Mouse (Mus musculus): Measurements from ENCODE around the gene Kprp. TPM values are rescaled to one million over a fixed set of nuclear protein-coding genes. Genes with fewer than 3 reads are reported as not detected.
"Not testable (repeated sequence)": the region's sequence is repeated elsewhere in the genome, so short reads cannot be mapped to it uniquely, and the experiment has no call there.

Gene Kprp
- total RNA-seq (2014; fragmentation: Nextera tagmentation), result not detected in 2 replicates
- total RNA-seq (2017), result 0.05 and 0.06 TPM in 2 replicates
- not detected in 2 replicates for polyA plus RNA-seq (2012)

- TF ChIP-seq TAL1 (conservative IDR thresholded peaks at IDR 0.05; ENCODE audit: low read depth, low read length) (no peak), GATA2 (IDR thresholded peaks at IDR 0.05; ENCODE audit: borderline replicate concordance, low read depth, low read length) (no peak), GATA1 (IDR thresholded peaks at IDR 0.05; ENCODE audit: borderline replicate concordance, low read length) (no peak), CTCF (IDR thresholded peaks at IDR 0.05; ENCODE audit: low read depth, low read length) (no peak), POLR2AphosphoS5 (IDR thresholded peaks at IDR 0.05; ENCODE audit: insufficient replicate concordance, low read depth, low read length) (no peak)
- H3K4me1 ChIP-seq (ENCODE audit: insufficient read depth, low read depth, low read length), result no peaks in the 10 kb centered on the region
- peaks cover 20% of the 10 kb centered on the region for H3K9me3 ChIP-seq (replicated peaks)
- no peak within 1 kb of the TSS for H3K4me3 ChIP-seq (ENCODE audit: low read depth, low read length)
- no peak for DNase-seq (ENCODE audit: low spot score)
- no peaks in the 10 kb centered on the region for H3K27me3 ChIP-seq (ENCODE audit: insufficient read depth, low read length)
- no peak for ATAC-seq (ENCODE audit: extremely low read depth, insufficient number of reproducible peaks, low FRiP score, poor library complexity, severe bottlenecking)
- no peaks in the 10 kb centered on the region for H3K36me3 ChIP-seq (replicated peaks)
Measured at GRCm38 (mm10) chr3:92827108-92827507, at the start of gene Kprp. Gene Kprp, minus strand, starts transcription at chr3:92827247.

GRCm38 (mm10) chr3:92874180-92874579 lies 47.1 kb upstream of the Kprp start:
- Histone ChIP-seq H3K27me3 (ENCODE audit: insufficient read depth, low read length) (no peaks in the 10 kb centered on the region), H3K4me3 (ENCODE audit: low read depth, low read length) (no peak overlapping the region), H3K4me1 (ENCODE audit: insufficient read depth, low read depth, low read length) (no peaks in the 10 kb centered on the region), H3K36me3 (replicated peaks) (no peaks in the 10 kb centered on the region), H3K9me3 (replicated peaks) (no peaks in the 10 kb centered on the region; the same call in 1 of the 2 replicates)
- ATAC-seq (ENCODE audit: extremely low read depth, insufficient number of reproducible peaks, low FRiP score, poor library complexity, severe bottlenecking) (no peak), DNase-seq (ENCODE audit: low spot score) (no peak)
- TF ChIP-seq GATA1 (IDR thresholded peaks at IDR 0.05; ENCODE audit: borderline replicate concordance, low read length), result no peak
- TF ChIP-seq POLR2AphosphoS5 (IDR thresholded peaks at IDR 0.05; ENCODE audit: insufficient replicate concordance, low read depth, low read length), result no peak
- TF ChIP-seq TAL1 (conservative IDR thresholded peaks at IDR 0.05; ENCODE audit: low read depth, low read length), result no peak
- TF ChIP-seq GATA2 (IDR thresholded peaks at IDR 0.05; ENCODE audit: borderline replicate concordance, low read depth, low read length), result no peak
- no peak for TF ChIP-seq CTCF (IDR thresholded peaks at IDR 0.05; ENCODE audit: low read depth, low read length)

GRCm38 (mm10) chr3:92870116-92870515 lies 43.1 kb upstream of the Kprp start, which contains the start of gene 2310050C09Rik:
Gene 2310050C09Rik, minus strand, starts transcription at chr3:92870216.
- ATAC-seq (ENCODE audit: extremely low read depth, insufficient number of reproducible peaks, low FRiP score, poor library complexity, severe bottlenecking) (no peak), DNase-seq (ENCODE audit: low spot score) (no peak)
- peaks cover 7% of the 10 kb centered on the region for H3K9me3 ChIP-seq (replicated peaks)
- TF ChIP-seq GATA2 (IDR thresholded peaks at IDR 0.05; ENCODE audit: borderline replicate concordance, low read depth, low read length) (no peak), GATA1 (IDR thresholded peaks at IDR 0.05; ENCODE audit: borderline replicate concordance, low read length) (no peak), POLR2AphosphoS5 (IDR thresholded peaks at IDR 0.05; ENCODE audit: insufficient replicate concordance, low read depth, low read length) (no peak), CTCF (IDR thresholded peaks at IDR 0.05; ENCODE audit: low read depth, low read length) (no peak), TAL1 (conservative IDR thresholded peaks at IDR 0.05; ENCODE audit: low read depth, low read length) (no peak)
- H3K4me3 ChIP-seq (ENCODE audit: low read depth, low read length), result no peak within 1 kb of the TSS
- H3K27me3 ChIP-seq (ENCODE audit: insufficient read depth, low read length), result no peaks in the 10 kb centered on the region
- no peaks in the 10 kb centered on the region for H3K4me1 ChIP-seq (ENCODE audit: insufficient read depth, low read depth, low read length)
- no peaks in the 10 kb centered on the region for H3K36me3 ChIP-seq (replicated peaks)

- Histone ChIP-seq H3K27me3 (ENCODE audit: insufficient read depth, low read length) (no peaks in the 10 kb centered on the region), H3K9me3 (replicated peaks) (0 out of 2 replicates have a peak, but pooled peaks cover 2% of the 10 kb centered on the region), H3K4me3 (ENCODE audit: low read depth, low read length) (no peak within 1 kb of the TSS), H3K36me3 (replicated peaks) (no peaks in the 10 kb centered on the region), H3K4me1 (ENCODE audit: insufficient read depth, low read depth, low read length) (no peaks in the 10 kb centered on the region)
- DNase-seq (ENCODE audit: low spot score), result no peak
- no peak for TF ChIP-seq CTCF (IDR thresholded peaks at IDR 0.05; ENCODE audit: low read depth, low read length)
- no peak for TF ChIP-seq TAL1 (conservative IDR thresholded peaks at IDR 0.05; ENCODE audit: low read depth, low read length)
- no peak for TF ChIP-seq GATA2 (IDR thresholded peaks at IDR 0.05; ENCODE audit: borderline replicate concordance, low read depth, low read length)
- TF ChIP-seq POLR2AphosphoS5 (IDR thresholded peaks at IDR 0.05; ENCODE audit: insufficient replicate concordance, low read depth, low read length), result no peak
- no peak for TF ChIP-seq GATA1 (IDR thresholded peaks at IDR 0.05; ENCODE audit: borderline replicate concordance, low read length)
- ATAC-seq (ENCODE audit: extremely low read depth, insufficient number of reproducible peaks, low FRiP score, poor library complexity, severe bottlenecking), result no peak
Measured at GRCm38 (mm10) chr3:92851186-92851585, 24.1 kb upstream of the Kprp start, which contains the start of gene Lce1l. Gene Lce1l, minus strand, starts transcription at chr3:92851286.

GRCm38 (mm10) chr3:92825808-92826207 lies 1.2 kb downstream of the Kprp start:
- ATAC-seq (ENCODE audit: extremely low read depth, insufficient number of reproducible peaks, low FRiP score, poor library complexity, severe bottlenecking) (no peak), DNase-seq (ENCODE audit: low spot score) (no peak)
- no peak for TF ChIP-seq CTCF (IDR thresholded peaks at IDR 0.05; ENCODE audit: low read depth, low read length)
- H3K36me3 ChIP-seq (replicated peaks), result no peaks in the 10 kb centered on the region
- H3K4me3 ChIP-seq (ENCODE audit: low read depth, low read length), result no peak overlapping the region
- peaks cover 20% of the 10 kb centered on the region for H3K9me3 ChIP-seq (replicated peaks)
- H3K27me3 ChIP-seq (ENCODE audit: insufficient read depth, low read length), result no peaks in the 10 kb centered on the region
- H3K4me1 ChIP-seq (ENCODE audit: insufficient read depth, low read depth, low read length), result no peaks in the 10 kb centered on the region

GRCm38 (mm10) chr3:92816036-92816435 lies 11.0 kb downstream of the Kprp start:
- not testable (repeated sequence) for ATAC-seq (ENCODE audit: extremely low read depth, insufficient number of reproducible peaks, low FRiP score, poor library complexity, severe bottlenecking); H3K9me3 ChIP-seq (replicated peaks); H3K4me3 ChIP-seq (ENCODE audit: low read depth, low read length); H3K4me1 ChIP-seq (ENCODE audit: insufficient read depth, low read depth, low read length); DNase-seq (ENCODE audit: low spot score); H3K36me3 ChIP-seq (replicated peaks); H3K27me3 ChIP-seq (ENCODE audit: insufficient read depth, low read length)

- Histone ChIP-seq H3K36me3 (replicated peaks) (no peaks in the 10 kb centered on the region), H3K27me3 (ENCODE audit: insufficient read depth, low read length) (no peaks in the 10 kb centered on the region), H3K9me3 (replicated peaks) (no peaks in the 10 kb centered on the region; the same call in 1 of the 2 replicates), H3K4me3 (ENCODE audit: low read depth, low read length) (no peak overlapping the region), H3K4me1 (ENCODE audit: insufficient read depth, low read depth, low read length) (no peaks in the 10 kb centered on the region)
- TF ChIP-seq TAL1 (conservative IDR thresholded peaks at IDR 0.05; ENCODE audit: low read depth, low read length) (no peak), CTCF (IDR thresholded peaks at IDR 0.05; ENCODE audit: low read depth, low read length) (no peak), GATA2 (IDR thresholded peaks at IDR 0.05; ENCODE audit: borderline replicate concordance, low read depth, low read length) (no peak), GATA1 (IDR thresholded peaks at IDR 0.05; ENCODE audit: borderline replicate concordance, low read length) (no peak), POLR2AphosphoS5 (IDR thresholded peaks at IDR 0.05; ENCODE audit: insufficient replicate concordance, low read depth, low read length) (no peak)
- ATAC-seq (ENCODE audit: extremely low read depth, insufficient number of reproducible peaks, low FRiP score, poor library complexity, severe bottlenecking) (no peak), DNase-seq (ENCODE audit: low spot score) (no peak)
Measured at GRCm38 (mm10) chr3:92815581-92815980, 11.5 kb downstream of the Kprp start.

Data from G1E (cell line).